Mouse (Mus musculus) cerebellum, postnatal 4 days (tissue): ENCODE measurements around the gene Rab22a.
"Not testable (repeated sequence)": the region's sequence is repeated elsewhere in the genome, so short reads cannot be mapped to it uniquely, and the experiment has no call there.

ENCODE experiments used
- DNase-seq, 2 experiments: peaks; one replicate each; pipeline ENCODE4 v3.0.0; 2022; ENCODE audit warnings: low spot score in 2 of 2, mixed read lengths in 1 of 2

The Rab22a gene

GRCm38 (mm10) chr2:173659057-173659925, at the start of gene Rab22a:
Gene Rab22a (plus strand): TSS chr2:173659760.
- peak; percentile 94 to 98 for DNase-seq

- DNase-seq = peak in 1 of 2 experiments; percentile 11
These were observed 44.0 kb upstream of the Rab22a start for GRCm38 (mm10) chr2:173615378-173616081.

DNA sequence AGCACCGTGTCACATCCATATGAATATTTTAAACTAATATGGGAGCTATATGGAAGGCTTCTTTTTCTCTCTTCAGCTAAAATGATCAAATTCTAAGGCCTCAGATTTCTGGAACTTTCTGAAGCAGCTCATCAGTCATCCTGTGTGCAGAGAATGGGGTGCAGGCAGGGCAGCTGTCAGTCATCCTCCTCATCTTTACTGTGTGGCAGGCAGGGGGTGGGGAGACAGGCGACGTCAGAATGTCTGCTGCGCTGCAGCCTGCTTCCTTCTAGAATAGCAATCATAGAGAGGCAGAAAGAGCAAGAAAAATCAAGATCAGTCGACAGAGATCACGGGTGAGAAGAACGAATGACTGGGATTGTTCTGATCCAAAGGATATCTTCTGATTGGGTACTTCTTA, 43.4 kb upstream of the Rab22a start:
- DNase-seq = peak in 1 of 2 experiments; percentile 11

GRCm38 (mm10) chr2:173619132-173619531, 40.4 kb upstream of the Rab22a start:
- no peak for DNase-seq

- DNase-seq = no peak
These were observed 38.9 kb upstream of the Rab22a start for GRCm38 (mm10) chr2:173620645-173621044.

DNA sequence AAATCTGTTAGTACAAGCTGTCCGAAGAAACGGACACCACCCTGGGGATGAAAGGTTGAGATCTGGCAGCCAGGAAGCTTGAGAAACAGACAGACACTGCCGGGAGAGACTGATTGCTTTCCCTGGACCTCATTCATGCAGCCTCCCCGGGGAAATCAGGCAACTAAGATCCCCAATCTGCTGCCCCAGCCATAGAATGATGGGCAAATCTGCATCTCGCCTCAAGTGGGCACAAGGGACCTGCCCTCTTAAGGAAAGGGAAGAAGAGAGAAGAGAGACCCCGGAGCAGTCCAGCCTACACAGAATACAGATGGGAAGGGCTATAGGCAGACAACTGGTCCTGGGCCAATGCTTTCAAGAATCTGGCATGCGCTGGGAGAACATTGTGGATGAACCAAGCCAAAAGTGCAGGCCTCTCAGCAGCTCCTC, 37.4 kb upstream of the Rab22a start:
- peak in 1 of 2 experiments; percentile 59 for DNase-seq

GRCm38 (mm10) chr2:173624667-173625066, 34.9 kb upstream of the Rab22a start:
- no peak for DNase-seq

GRCm38 (mm10) chr2:173625786-173626185, 33.8 kb upstream of the Rab22a start:
- peak in 1 of 2 experiments; percentile 2 for DNase-seq

DNA sequence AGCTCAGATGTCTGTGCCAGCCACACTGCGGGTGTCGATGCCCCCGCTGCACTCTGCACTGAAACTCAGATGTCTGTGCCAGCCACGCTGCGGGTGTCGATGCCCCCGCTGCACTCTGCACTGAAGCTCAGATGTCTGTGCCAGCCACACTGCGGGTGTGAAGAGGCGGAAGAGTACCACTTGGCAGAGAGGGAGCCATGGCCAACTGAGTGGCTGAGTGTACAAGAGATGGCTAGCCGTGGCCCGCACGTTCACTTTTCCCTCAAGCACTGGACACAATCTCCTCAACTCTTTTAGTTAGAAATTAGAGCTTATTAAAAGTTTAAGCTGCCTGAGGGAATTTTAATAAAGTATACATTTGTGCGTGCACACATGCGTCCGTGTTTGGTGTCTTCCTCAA, 25.5 kb upstream of the Rab22a start:
- not testable (repeated sequence) for DNase-seq

- DNase-seq = no peak
These were observed 18.2 kb upstream of the Rab22a start for GRCm38 (mm10) chr2:173641370-173641769.

GRCm38 (mm10) chr2:173642262-173642999, 17.1 kb upstream of the Rab22a start:
- DNase-seq = no peak

GRCm38 (mm10) chr2:173647197-173647911, 12.2 kb upstream of the Rab22a start:
- DNase-seq = no peak

- DNase-seq = no peak
These were observed 9.8 kb upstream of the Rab22a start for GRCm38 (mm10) chr2:173649762-173650161.

DNA sequence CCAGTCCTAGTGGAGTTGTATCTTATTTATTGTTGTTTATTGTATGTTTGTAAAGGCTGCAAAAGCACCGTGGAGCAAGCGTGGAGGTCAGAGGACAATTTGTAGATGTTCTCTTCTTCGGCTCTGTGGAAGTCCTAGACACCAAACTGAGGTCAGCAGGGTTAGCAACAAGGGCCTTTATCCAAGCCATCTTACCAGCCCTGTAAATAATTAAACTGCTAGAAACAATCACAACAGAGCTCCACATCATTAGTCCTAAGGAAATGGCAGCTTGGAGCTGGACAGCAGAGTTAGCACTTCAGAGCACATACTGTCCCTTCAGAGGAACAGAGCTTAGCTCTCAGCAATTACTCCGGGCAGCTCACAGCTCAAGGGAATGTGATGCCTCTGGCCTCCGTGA, 6.0 kb upstream of the Rab22a start:
- no peak for DNase-seq

- no peak for DNase-seq
These were observed 1.8 kb upstream of the Rab22a start for GRCm38 (mm10) chr2:173657736-173658135.

DNA sequence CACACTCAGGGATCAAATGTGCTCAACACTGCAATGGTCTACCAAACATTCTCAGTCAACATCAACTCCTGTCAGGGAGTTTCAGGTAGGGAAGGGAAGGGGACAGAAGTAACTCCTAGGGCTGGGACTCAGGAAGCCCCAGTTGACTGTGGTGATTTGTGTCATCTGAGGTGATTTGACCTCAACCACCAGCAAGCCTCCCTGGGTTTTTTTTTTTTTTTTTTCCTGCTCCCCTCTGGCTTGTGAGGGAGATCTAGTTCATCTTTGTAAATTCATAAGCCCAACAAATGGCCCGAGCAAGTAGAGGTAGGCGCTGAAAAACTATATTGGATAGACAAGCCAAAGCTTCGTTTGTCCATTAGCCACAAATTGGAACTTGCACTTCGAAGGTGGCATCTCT, 1.0 kb upstream of the Rab22a start:
- no peak for DNase-seq

DNA sequence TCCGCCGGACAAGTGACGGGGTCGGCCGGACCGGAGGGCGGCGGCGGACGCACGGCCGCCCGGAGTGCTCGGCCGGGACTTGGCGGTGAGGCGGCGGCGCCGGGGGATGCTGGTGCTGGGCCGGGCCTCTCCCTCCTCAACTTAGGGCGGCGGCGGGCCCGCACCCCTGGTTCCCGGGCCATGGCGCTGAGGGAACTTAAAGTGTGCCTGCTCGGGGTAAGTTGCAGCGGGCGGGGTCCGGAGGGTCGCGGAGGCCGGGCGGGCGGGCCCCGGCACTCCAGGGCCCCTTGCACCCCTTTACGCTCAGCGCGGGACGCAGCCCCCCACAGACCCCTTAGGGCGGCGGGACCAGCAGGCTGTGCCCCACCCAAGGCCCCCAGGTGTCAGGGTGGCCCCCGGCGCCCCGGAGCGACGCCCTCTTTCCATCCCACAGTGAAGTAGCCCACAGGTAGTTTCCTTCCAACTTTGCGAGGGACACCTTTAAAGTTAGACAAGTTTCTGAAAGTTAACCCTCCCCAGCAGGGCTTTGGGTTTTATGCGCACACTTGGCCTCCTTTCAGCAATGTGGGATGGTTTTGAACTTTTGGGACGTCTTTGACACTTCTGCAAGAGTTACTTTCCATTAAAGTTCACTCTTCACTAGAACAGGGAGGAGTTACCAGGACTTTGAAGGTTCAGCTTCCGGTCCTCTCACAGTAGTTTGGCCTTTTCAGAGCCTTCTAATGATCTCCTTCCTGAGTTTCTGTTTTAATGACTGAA, 545 bp downstream of the Rab22a start:
- no peak for DNase-seq

DNA sequence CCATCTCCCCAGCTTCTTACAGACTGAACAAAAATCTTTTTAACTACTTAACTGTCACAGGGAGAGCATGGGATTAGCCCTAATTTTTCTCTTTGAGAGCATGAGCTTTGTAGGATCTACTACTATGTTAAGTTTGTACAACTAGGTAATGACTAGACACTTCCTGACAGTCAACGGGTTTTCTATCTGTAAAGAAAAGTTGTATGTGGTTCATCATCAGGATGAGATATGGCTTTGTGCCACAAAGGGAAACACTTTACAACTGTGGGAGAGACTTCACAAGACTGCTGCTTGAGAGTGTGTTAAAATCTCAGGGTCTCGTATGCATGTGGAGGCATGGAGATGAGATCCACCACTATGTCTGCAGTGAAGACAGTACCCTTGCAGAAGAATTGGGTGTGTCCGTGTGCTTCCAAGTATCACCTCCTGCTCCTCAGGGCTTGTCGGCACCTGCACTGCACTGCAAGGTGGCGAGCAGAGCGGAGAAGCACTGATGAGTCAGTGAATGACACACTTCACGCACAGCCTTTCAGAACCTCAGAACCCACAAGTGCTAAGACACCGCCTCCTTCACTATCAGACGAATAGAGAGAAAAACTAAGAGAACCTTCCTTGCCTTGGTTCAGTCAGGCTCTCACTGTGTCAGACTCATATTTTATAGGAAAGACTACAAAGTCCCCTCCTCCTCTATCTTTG, 2.8 kb downstream of the Rab22a start:
- DNase-seq = no peak

GRCm38 (mm10) chr2:173664736-173665135, 5.2 kb downstream of the Rab22a start:
- DNase-seq = no peak

GRCm38 (mm10) chr2:173665271-173665670, 5.7 kb downstream of the Rab22a start:
- DNase-seq = no peak
